Mouse (Mus musculus): ENCODE measurements around the gene Gm973.

Gm973 gene

DNA sequence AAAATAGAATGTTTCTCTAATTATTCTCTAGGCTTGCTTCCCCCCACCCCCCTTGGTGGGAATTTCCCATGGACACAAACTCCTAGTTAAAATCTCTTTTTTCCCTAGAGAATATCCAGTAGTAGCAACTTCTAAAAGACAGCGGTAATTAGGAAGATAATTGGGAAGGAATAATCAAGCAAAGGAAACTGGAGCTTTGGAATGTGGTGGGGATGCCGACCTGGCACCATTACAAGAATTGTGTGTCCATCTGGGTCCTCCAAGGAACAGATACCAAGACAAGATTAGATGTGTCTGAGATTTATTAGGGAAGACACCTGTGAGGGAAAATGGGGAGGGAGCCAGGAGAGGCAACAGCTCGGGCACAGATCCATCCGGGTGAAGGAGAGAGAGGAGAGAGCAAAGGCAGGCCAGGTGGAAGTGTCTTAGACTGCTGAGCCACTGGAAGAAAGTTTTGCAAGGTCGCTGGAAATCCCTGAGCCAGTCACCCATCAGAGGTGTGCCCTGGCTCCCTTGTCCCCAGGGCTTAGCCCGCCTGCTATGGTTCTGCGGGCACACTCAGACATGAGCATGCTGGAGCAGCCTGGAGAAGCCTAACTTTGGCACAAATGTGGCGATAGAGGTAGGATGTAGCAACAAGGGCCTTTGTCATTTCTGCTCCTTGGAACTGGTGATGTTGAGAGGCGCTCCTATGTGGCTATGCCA lies 4.3 kb upstream of the Gm973 start:
- no peaks in the 10 kb centered on the region for H3K36me3 ChIP-seq (ENCODE audit: control insufficient read depth, insufficient read depth, low read length, poor library complexity, severe bottlenecking)
- DNase-seq (ENCODE audit: low read depth, low spot score), result no peak
- no peaks in the 10 kb centered on the region; the same call in 1 of the 2 replicates for H3K27me3 ChIP-seq (ENCODE audit: control insufficient read depth, insufficient read depth, low read length, poor library complexity, severe bottlenecking)

GRCm38 (mm10) chr1:59520226-59520837 lies 4.3 kb downstream of the Gm973 start:
- no peaks in the 10 kb centered on the region for H3K27me3 ChIP-seq (ENCODE audit: control insufficient read depth, insufficient read depth, low read length, poor library complexity, severe bottlenecking)
- DNase-seq (ENCODE audit: low read depth, low spot score), result no peak
- H3K36me3 ChIP-seq (ENCODE audit: control insufficient read depth, insufficient read depth, low read length, poor library complexity, severe bottlenecking), result no peaks in the 10 kb centered on the region

DNA sequence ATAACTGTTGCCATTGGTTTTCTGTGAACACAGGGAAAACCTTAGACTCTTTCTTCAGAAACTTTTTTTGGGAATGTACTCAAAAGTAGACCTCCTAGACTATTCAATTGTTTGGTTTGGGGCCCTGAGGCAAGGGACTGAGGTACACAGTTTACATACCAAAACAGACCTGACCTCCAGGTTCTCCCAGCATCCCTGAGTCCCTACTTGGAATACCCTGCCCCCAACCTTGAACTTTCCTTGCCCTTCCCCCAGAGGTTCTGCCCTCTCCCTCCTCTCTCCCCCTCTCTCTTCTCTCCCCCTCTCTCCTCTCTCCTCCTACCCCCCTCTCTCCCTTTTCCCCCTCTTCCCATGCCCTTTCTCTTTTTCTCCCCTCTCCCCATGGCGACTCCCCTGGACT lies 6.4 kb downstream of the Gm973 start:
- Histone ChIP-seq H3K36me3 (ENCODE audit: control insufficient read depth, insufficient read depth, low read length, poor library complexity, severe bottlenecking) (no peaks in the 10 kb centered on the region), H3K27me3 (ENCODE audit: control insufficient read depth, insufficient read depth, low read length, poor library complexity, severe bottlenecking) (no peaks in the 10 kb centered on the region)
- no peak for DNase-seq (ENCODE audit: low read depth, low spot score)

GRCm38 (mm10) chr1:59523378-59523958 lies 7.4 kb downstream of the Gm973 start:
- Histone ChIP-seq H3K36me3 (ENCODE audit: control insufficient read depth, insufficient read depth, low read length, poor library complexity, severe bottlenecking) (no peaks in the 10 kb centered on the region), H3K27me3 (ENCODE audit: control insufficient read depth, insufficient read depth, low read length, poor library complexity, severe bottlenecking) (no peaks in the 10 kb centered on the region)
- no peak for DNase-seq (ENCODE audit: low read depth, low spot score)

- Histone ChIP-seq H3K36me3 (ENCODE audit: control insufficient read depth, insufficient read depth, low read length, poor library complexity, severe bottlenecking) (no peaks in the 10 kb centered on the region), H3K27me3 (ENCODE audit: control insufficient read depth, insufficient read depth, low read length, poor library complexity, severe bottlenecking) (no peaks in the 10 kb centered on the region)
- DNase-seq (ENCODE audit: low read depth, low spot score), result no peak
Measured at GRCm38 (mm10) chr1:59524071-59524470, 8.0 kb downstream of the Gm973 start.

GRCm38 (mm10) chr1:59524759-59525158 lies 8.7 kb downstream of the Gm973 start:
- DNase-seq (ENCODE audit: low read depth, low spot score), result no peak
- no peaks in the 10 kb centered on the region for H3K27me3 ChIP-seq (ENCODE audit: control insufficient read depth, insufficient read depth, low read length, poor library complexity, severe bottlenecking)
- H3K36me3 ChIP-seq (ENCODE audit: control insufficient read depth, insufficient read depth, low read length, poor library complexity, severe bottlenecking), result no peaks in the 10 kb centered on the region

DNA sequence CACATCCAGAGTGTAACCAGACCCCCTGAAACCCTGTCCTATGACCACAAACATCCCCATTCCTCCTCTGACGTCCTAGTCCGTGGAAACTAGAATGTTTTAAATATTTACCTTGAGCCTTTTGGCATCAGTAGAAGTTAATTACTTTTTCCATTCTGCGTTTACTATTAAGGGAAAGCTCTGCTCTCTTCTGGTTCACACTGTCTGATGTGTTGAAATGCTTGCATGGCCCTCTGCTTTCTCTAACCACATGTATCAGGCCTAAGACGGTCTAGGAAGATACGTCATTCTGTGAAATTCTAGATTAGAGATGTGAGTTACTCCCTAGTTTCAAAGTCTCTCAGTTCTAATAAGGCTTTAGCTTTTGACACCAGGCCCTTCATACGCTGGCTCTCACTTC lies 11.2 kb downstream of the Gm973 start:
- no peaks in the 10 kb centered on the region for H3K36me3 ChIP-seq (ENCODE audit: control insufficient read depth, insufficient read depth, low read length, poor library complexity, severe bottlenecking)
- no peaks in the 10 kb centered on the region for H3K27me3 ChIP-seq (ENCODE audit: control insufficient read depth, insufficient read depth, low read length, poor library complexity, severe bottlenecking)
- no peak for DNase-seq (ENCODE audit: low read depth, low spot score)

GRCm38 (mm10) chr1:59534976-59535810 lies 19.1 kb downstream of the Gm973 start:
- H3K36me3 ChIP-seq (ENCODE audit: control insufficient read depth, insufficient read depth, low read length, poor library complexity, severe bottlenecking), result no peaks in the 10 kb centered on the region
- no peaks in the 10 kb centered on the region for H3K27me3 ChIP-seq (ENCODE audit: control insufficient read depth, insufficient read depth, low read length, poor library complexity, severe bottlenecking)
- no peak for DNase-seq (ENCODE audit: low read depth, low spot score)

DNA sequence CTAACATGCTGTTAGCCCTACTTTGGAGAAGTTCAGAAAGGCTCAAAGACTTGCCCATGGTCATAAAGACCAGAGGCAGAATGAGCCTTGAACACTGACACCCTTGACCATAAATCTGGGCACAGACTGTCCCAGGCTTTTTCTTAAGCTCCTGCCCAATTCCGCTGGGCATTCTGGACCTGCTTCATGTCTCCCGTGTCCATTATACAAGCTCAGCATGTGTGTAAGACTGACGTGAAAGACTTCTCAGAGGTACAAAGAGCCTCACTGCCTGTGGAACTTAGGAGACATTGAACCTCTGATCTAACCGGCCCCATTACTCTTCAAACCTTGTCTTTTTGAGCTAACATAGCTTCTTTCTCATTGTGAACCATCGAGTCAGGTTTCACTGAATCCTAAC lies 22.3 kb downstream of the Gm973 start:
- no peaks in the 10 kb centered on the region for H3K36me3 ChIP-seq (ENCODE audit: control insufficient read depth, insufficient read depth, low read length, poor library complexity, severe bottlenecking)
- DNase-seq (ENCODE audit: low read depth, low spot score), result no peak
- H3K27me3 ChIP-seq (ENCODE audit: control insufficient read depth, insufficient read depth, low read length, poor library complexity, severe bottlenecking), result no peaks in the 10 kb centered on the region

DNA sequence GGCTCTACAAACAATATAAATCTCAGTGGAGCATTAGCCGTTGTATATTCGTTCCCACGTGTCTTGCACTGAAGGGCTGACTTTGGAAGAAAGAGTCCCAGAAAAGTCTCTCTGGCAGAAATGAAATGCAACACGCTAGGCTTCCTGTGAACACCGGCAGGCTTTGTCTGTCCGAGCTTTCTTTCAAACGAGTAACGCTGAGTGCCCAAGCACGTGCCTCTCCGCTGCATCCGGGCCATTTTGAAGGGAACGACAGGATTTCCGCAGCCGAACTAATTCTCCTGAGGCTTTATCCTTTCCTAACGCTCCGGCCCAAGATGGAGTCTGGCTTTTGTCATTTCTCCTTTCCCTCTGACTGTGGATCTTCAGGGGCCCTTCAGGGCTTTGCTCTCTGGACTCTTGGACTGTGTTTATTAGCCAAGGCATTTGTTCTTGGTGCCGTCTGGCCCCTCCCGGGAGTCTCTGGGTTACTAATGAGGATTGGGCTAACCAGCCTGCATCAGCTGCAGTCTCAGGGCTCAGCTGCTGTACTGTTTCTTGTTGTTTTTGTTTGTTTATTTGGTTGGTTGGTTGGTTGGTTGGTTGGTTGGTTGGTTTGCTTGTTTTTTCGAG lies 24.6 kb downstream of the Gm973 start:
- Histone ChIP-seq H3K36me3 (ENCODE audit: control insufficient read depth, insufficient read depth, low read length, poor library complexity, severe bottlenecking) (no peaks in the 10 kb centered on the region), H3K27me3 (ENCODE audit: control insufficient read depth, insufficient read depth, low read length, poor library complexity, severe bottlenecking) (no peaks in the 10 kb centered on the region)
- no peak for DNase-seq (ENCODE audit: low read depth, low spot score)

DNA sequence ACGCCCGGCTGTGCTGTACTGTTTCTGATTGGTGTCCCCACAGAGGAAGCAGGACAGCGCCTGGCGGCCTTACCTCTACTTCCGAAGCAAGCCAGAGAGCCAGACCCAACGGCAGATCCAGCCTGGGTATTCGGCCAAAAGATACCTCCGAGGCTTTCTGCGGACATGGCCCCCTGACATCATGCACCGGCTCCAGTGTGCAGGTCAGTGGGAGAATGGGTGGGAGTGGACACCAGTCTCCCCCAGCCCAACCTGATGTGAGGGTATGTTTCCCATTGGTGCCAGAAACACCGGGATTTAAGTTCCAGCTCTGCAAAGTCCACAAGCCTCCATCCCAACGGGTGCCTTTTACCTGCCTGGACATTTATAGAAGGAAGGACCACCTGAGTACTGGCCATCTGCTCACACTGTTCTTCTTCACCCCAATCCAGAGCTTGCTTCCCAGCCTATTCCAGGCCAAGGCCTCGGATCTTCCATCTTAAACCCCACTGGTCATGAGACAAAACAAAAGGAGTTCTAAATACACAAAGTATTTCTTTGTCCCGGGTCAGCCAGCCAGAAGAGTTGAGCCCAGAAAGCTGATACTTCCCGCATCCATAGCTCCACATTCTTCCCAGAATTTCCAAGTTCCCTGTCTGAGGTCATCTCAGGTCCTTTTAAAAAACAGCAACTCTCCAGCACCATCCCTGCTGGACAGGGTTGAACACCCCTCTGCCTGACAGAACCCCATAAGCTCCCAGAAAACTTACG lies 25.4 kb downstream of the Gm973 start:
- DNase-seq (ENCODE audit: low read depth, low spot score), result no peak
- Histone ChIP-seq H3K36me3 (ENCODE audit: control insufficient read depth, insufficient read depth, low read length, poor library complexity, severe bottlenecking) (no peaks in the 10 kb centered on the region), H3K27me3 (ENCODE audit: control insufficient read depth, insufficient read depth, low read length, poor library complexity, severe bottlenecking) (no peaks in the 10 kb centered on the region)

- no peak for DNase-seq (ENCODE audit: low read depth, low spot score)
- Histone ChIP-seq H3K36me3 (ENCODE audit: control insufficient read depth, insufficient read depth, low read length, poor library complexity, severe bottlenecking) (no peaks in the 10 kb centered on the region), H3K27me3 (ENCODE audit: control insufficient read depth, insufficient read depth, low read length, poor library complexity, severe bottlenecking) (no peaks in the 10 kb centered on the region)
Measured at GRCm38 (mm10) chr1:59542231-59542630, 26.2 kb downstream of the Gm973 start.

DNA sequence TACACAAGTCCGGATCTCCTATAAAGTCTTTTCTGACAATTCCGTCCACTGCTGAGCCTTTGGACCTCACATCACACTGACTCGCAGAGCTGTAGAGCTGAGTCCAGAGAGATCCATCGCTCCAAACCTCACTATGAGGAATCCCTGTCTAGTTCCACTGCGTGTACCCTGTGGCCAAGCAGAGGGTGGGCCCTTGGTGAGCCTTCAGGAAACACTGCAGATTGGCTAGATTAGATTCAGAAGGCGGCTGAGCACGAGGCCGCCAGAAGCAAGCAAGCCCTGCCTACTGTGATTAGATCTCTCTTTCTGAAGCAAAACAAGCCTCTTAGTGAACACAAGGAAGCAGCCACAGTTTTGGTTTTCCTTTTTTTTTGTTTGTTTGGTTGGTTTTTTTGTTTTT lies 27.8 kb downstream of the Gm973 start:
- Histone ChIP-seq H3K36me3 (ENCODE audit: control insufficient read depth, insufficient read depth, low read length, poor library complexity, severe bottlenecking) (no peaks in the 10 kb centered on the region), H3K27me3 (ENCODE audit: control insufficient read depth, insufficient read depth, low read length, poor library complexity, severe bottlenecking) (no peaks in the 10 kb centered on the region)
- DNase-seq (ENCODE audit: low read depth, low spot score), result no peak

DNA sequence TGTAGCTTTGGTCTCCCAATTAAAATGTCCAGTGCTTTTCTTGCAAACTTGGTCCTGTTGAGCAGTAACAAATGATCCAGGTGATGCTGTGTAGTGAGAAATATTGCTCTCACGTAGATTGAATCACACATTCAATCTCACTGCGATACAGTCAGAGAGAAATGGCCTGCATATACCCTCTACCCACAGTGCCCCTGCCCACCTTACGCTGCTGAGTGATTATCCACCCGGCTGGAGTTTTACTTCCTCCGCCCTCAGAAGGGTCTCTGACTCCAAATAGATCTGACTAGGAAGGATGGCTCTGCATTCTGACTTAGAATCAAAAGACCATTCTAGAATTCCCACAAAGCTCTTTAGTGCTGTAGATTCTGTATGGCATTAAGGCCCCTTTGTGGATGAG lies 32.4 kb downstream of the Gm973 start:
- Histone ChIP-seq H3K27me3 (ENCODE audit: control insufficient read depth, insufficient read depth, low read length, poor library complexity, severe bottlenecking) (no peaks in the 10 kb centered on the region), H3K36me3 (ENCODE audit: control insufficient read depth, insufficient read depth, low read length, poor library complexity, severe bottlenecking) (no peaks in the 10 kb centered on the region)
- DNase-seq (ENCODE audit: low read depth, low spot score), result no peak
